Mouse (Mus musculus) B cell, adult (primary cell): ENCODE results near the gene Olfr247. TPM values are rescaled to one million over a fixed set of nuclear protein-coding genes. Genes with fewer than 3 reads are reported as not detected.

Experiments
- total RNA-seq: library from RNA; stranded (reverse); gene quantifications from 4 replicates; pipeline ENCODE4 v1.2.4, GENCODE M21; 2023; ENCODE audit not compliant: inconsistent age

Gene Olfr247
- total RNA-seq = not detected in 4 replicates

DNA sequence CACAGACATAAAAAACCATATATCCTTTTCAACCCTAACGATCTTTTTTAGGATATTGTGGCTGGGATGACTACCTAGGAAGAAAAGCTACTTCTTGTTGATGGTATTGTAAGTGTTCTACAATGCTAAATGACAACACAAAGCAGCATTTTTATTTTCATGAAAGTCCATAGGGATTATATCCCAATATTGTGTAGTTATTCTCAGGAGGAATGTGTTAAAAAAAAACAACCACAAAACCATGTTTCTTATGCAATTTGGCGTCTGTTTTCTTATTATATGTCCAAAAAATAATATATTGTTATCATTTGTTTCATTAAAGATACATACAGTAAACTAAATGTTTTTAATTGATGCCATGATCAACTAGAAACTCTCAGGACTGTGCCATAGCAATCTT lies at the start of gene Olfr247:
TSS of gene Olfr247 (minus strand) at position 101 of the 400 bp plus-strand sequence.

DNA sequence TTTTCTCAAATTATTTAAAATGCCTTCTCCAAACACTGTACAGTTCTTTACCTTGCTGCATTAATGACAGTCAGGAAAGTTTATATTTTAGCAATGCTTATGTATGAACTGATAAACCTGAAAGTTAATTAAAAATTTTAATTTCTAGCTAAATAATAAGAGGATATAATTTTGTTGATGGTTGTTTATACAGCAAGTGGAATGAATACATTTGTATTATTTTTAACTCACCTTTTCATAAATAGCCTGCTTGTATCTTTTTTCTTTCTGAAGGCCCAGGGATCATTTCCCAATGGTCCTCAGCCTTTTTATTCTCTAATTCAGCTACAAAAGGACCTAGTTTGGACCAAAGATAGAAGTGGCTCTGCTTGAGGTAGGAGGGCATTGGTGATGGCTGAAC lies 36.4 kb upstream of the Olfr247 start, which contains the start of gene Olfr820:
TSS of gene Olfr820 (plus strand) at position 301 of the 400 bp plus-strand sequence.

DNA sequence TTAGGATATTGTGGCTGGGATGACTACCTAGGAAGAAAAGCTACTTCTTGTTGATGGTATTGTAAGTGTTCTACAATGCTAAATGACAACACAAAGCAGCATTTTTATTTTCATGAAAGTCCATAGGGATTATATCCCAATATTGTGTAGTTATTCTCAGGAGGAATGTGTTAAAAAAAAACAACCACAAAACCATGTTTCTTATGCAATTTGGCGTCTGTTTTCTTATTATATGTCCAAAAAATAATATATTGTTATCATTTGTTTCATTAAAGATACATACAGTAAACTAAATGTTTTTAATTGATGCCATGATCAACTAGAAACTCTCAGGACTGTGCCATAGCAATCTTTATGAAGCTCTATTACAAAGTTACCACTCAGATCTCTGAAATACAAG lies 9.0 kb upstream of the Olfr247 start, which contains the start of gene Gm10310:
TSS of gene Gm10310 (minus strand) at position 101 of the 400 bp plus-strand sequence.

DNA sequence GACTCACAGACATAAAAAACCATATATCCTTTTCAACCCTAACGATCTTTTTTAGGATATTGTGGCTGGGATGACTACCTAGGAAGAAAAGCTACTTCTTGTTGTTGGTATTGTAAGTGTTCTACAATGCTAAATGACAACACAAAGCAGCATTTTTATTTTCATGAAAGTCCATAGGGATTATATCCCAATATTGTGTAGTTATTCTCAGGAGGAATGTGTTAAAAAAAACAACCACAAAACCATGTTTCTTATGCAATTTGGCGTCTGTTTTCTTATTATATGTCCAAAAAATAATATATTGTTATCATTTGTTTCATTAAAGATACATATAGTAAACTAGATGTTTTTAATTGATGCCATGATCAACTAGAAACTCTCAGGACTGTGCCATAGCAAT lies 8.8 kb downstream of the Olfr247 start, which contains the start of gene Olfr819:
TSS of gene Olfr819 (minus strand) at position 101 of the 400 bp plus-strand sequence.

DNA sequence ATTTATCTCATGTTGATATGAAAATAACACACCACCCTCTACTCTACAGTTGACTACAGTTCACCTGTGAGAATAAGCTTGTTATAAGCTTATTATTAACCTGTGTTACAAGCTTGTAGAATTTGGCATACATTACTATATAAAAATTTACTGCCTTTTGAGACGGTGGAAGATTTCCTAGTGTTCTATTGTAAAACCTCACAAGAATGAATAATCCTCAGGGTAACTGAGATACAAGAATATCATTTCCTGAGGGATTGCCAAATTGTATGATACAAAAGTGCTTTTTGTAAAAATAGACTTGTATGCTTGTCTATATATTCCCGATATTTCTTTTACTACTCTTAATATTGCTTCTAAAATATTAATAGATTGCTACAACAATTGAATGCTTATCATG lies 26.9 kb downstream of the Olfr247 start, which contains the start of gene Olfr818:
TSS of gene Olfr818 (minus strand) at position 101 of the 400 bp plus-strand sequence.

Other genes with a start within 250 kb of the Olfr247 start
- not detected in 4 replicates for gene Olfr805, start 246.8 kb downstream of the Olfr247 start, total RNA-seq
- gene Olfr806, start 234.2 kb downstream of the Olfr247 start, total RNA-seq = not detected in 4 replicates
- gene Olfr807, start 218.3 kb downstream of the Olfr247 start, total RNA-seq = not detected in 4 replicates
- not detected in 4 replicates for gene Olfr808, start 210.7 kb downstream of the Olfr247 start, total RNA-seq
- not detected in 4 replicates for gene Olfr809, start 201.5 kb downstream of the Olfr247 start, total RNA-seq
- gene Olfr810, start 181.2 kb downstream of the Olfr247 start, total RNA-seq = not detected in 4 replicates
- gene Olfr811, start 171.7 kb downstream of the Olfr247 start, total RNA-seq = not detected in 4 replicates
- not detected in 4 replicates for gene Olfr812, start 130.0 kb downstream of the Olfr247 start, total RNA-seq
- gene Olfr813, start 120.8 kb downstream of the Olfr247 start, total RNA-seq = not detected in 4 replicates
- not detected in 4 replicates for gene Olfr814, start 96.3 kb downstream of the Olfr247 start, total RNA-seq
- not detected in 4 replicates for gene Olfr815, start 70.3 kb downstream of the Olfr247 start, total RNA-seq
- not detected in 4 replicates for gene Olfr816, start 60.5 kb downstream of the Olfr247 start, total RNA-seq
- not detected in 4 replicates for gene Olfr818, start 27.0 kb downstream of the Olfr247 start, total RNA-seq
- not detected in 4 replicates for gene Olfr819, start 8.9 kb downstream of the Olfr247 start, total RNA-seq
- gene Gm10310, start 8.9 kb upstream of the Olfr247 start, total RNA-seq = not detected in 4 replicates
- not detected in 4 replicates for gene Olfr820, start 36.5 kb upstream of the Olfr247 start, total RNA-seq
- not detected in 4 replicates for gene Olfr821, start 54.2 kb upstream of the Olfr247 start, total RNA-seq
- gene Olfr822, start 95.1 kb upstream of the Olfr247 start, total RNA-seq = not detected in 4 replicates
- not detected in 4 replicates for gene Olfr823, start 139.2 kb upstream of the Olfr247 start, total RNA-seq
- not detected in 4 replicates for gene Olfr824, start 153.9 kb upstream of the Olfr247 start, total RNA-seq
- not detected in 4 replicates for gene Olfr825, start 190.6 kb upstream of the Olfr247 start, total RNA-seq
- gene Olfr826, start 208.0 kb upstream of the Olfr247 start, total RNA-seq = not detected in 4 replicates
- not detected in 4 replicates for gene Olfr827, start 238.3 kb upstream of the Olfr247 start, total RNA-seq